Mouse (Mus musculus) embryonic facial prominence, embryonic 15.5 days (tissue): ENCODE measurements around the gene Napa. TPM values are rescaled to one million over a fixed set of nuclear protein-coding genes. Genes with fewer than 3 reads are reported as not detected.
A peak's percentile ranks its signal among the peaks of the same experiment; 100 is the strongest.

Experiments used
- ATAC-seq: fragments of 200-750 bp; cut with Nextera tagmentation; 2 replicates; pipeline ENCODE4 v1.8.0; 2017; ENCODE audit warnings: low read depth, moderate TSS enrichment; ENCODE audit not compliant: insufficient number of reproducible peaks, low FRiP score, low TSS enrichment
- H3K27ac ChIP-seq: fragments of 300-500 bp; sonication (generic); replicated peaks from 2 replicates; pipeline ENCODE4 v1.5.1; 2015; ENCODE audit warnings: mild to moderate bottlenecking, inconsistent platforms
- H3K27me3 ChIP-seq: fragments of 300-500 bp; sonication (generic); 2 replicates; pipeline ENCODE4 v1.6.1; 2015; ENCODE audit warnings: inconsistent platforms
- H3K36me3 ChIP-seq: fragments of 300-500 bp; sonication (generic); 2 replicates; pipeline ENCODE4 v1.6.1; 2015; ENCODE audit warnings: mild to moderate bottlenecking, inconsistent platforms
- H3K4me1 ChIP-seq: fragments of 300-500 bp; sonication (generic); 2 replicates; pipeline ENCODE4 v1.6.1; 2015; ENCODE audit warnings: inconsistent platforms
- H3K4me2 ChIP-seq: fragments of 300-500 bp; sonication (generic); replicated peaks from 2 replicates; pipeline ENCODE4 v1.6.1; 2015; ENCODE audit warnings: mild to moderate bottlenecking, inconsistent platforms
- H3K4me3 ChIP-seq: fragments of 300-500 bp; sonication (generic); replicated peaks from 2 replicates; pipeline ENCODE4 v1.5.1; 2015; ENCODE audit warnings: mild to moderate bottlenecking, inconsistent platforms
- H3K9ac ChIP-seq: fragments of 300-500 bp; sonication (generic); 2 replicates; pipeline ENCODE4 v1.6.1; 2015; ENCODE audit warnings: inconsistent platforms
- H3K9me3 ChIP-seq: fragments of 300-500 bp; sonication (generic); replicated peaks from 2 replicates; pipeline ENCODE4 v1.6.1; 2016; ENCODE audit warnings: inconsistent platforms
- WGBS: fragments of 180-500 bp; shearing (Covaris S2); methylation state at CpG from one replicate; pipeline ENCODE4 v1.1.7; 2015; 5-methylcytosine and 5-hydroxymethylcytosine counted together
- polyA plus RNA-seq: library from polyadenylated mRNA; unstranded; fragments of >200 nt; fragmentation: Nextera tagmentation; extraction: Ambion mirVana; gene quantifications from 2 replicates; pipeline ENCODE4 v1.2.1, GENCODE M21; 2015

The Napa gene
- polyA plus RNA-seq, 1 experiment from 2014 or later: 245 TPM

- no peak overlapping the region for H3K4me3 ChIP-seq
- H3K4me1 ChIP-seq: peaks cover 8% of the 10 kb centered on the region; the same call in 1 of the 2 replicates
- ATAC-seq: no peak
- no peaks in the 10 kb centered on the region for H3K36me3 ChIP-seq
- 0 out of 2 replicates have a peak overlapping the region, but pooled peaks have one; percentile 61 for H3K27ac ChIP-seq
- H3K4me2 ChIP-seq: no peak overlapping the region
- H3K9me3 ChIP-seq: 0 out of 2 replicates have a peak, but pooled peaks cover 4% of the 10 kb centered on the region
- H3K9ac ChIP-seq: no peak overlapping the region
- H3K27me3 ChIP-seq: peaks cover 19% of the 10 kb centered on the region
- WGBS: 32% methylated on average over 2 of the region's 2 CpGs
Measured at GRCm38 (mm10) chr7:16057136-16057534, 41.1 kb upstream of the Napa start.

GRCm38 (mm10) chr7:16061219-16062098 lies 36.8 kb upstream of the Napa start, which contains the start of gene Zfp541:
Gene Zfp541 (plus strand): TSS chr7:16061814.
- no peaks in the 10 kb centered on the region for H3K36me3 ChIP-seq
- no peak for ATAC-seq

GRCm38 (mm10) chr7:16062099-16062420 lies 36.2 kb upstream of the Napa start:
- Histone ChIP-seq H3K9me3 (0 out of 2 replicates have a peak, but pooled peaks cover 4% of the 10 kb centered on the region), H3K9ac (no peak overlapping the region), H3K36me3 (no peaks in the 10 kb centered on the region), H3K4me1 (no peaks in the 10 kb centered on the region), H3K4me3 (no peak overlapping the region), H3K27me3 (peaks cover 19% of the 10 kb centered on the region), H3K4me2 (no peak overlapping the region), H3K27ac (no peak overlapping the region)
- WGBS: 71% methylated on average over 15 of the region's 15 CpGs
- ATAC-seq: no peak

More at GRCm38 (mm10) chr7:16061219-16062098, 36.8 kb upstream of the Napa start, which contains the start of gene Zfp541:
- Histone ChIP-seq H3K27ac (no peak within 1 kb of the TSS), H3K4me1 (no peaks in the 10 kb centered on the region), H3K9me3 (0 out of 2 replicates have a peak, but pooled peaks cover 4% of the 10 kb centered on the region), H3K9ac (no peak within 1 kb of the TSS), H3K27me3 (peaks cover 19% of the 10 kb centered on the region), H3K4me2 (peak within 1 kb of the TSS; percentile 35), H3K4me3 (peak within 1 kb of the TSS; percentile 12; the same call in 1 of the 2 replicates)
- 45% methylated on average over 79 of the region's 80 CpGs for WGBS

GRCm38 (mm10) chr7:16063490-16063889 lies 34.8 kb upstream of the Napa start:
- WGBS: 33% methylated on average over 4 of the region's 4 CpGs
- no peaks in the 10 kb centered on the region for H3K4me1 ChIP-seq
- peaks cover 19% of the 10 kb centered on the region for H3K27me3 ChIP-seq
- no peak overlapping the region for H3K4me2 ChIP-seq
- H3K4me3 ChIP-seq: no peak overlapping the region
- ATAC-seq: no peak
- H3K9me3 ChIP-seq: 0 out of 2 replicates have a peak, but pooled peaks cover 4% of the 10 kb centered on the region
- no peak overlapping the region for H3K9ac ChIP-seq
- H3K36me3 ChIP-seq: no peaks in the 10 kb centered on the region
- H3K27ac ChIP-seq: no peak overlapping the region

- no peak overlapping the region for H3K4me3 ChIP-seq
- no peak for ATAC-seq
- H3K9ac ChIP-seq: no peak overlapping the region
- no peaks in the 10 kb centered on the region for H3K36me3 ChIP-seq
- H3K4me1 ChIP-seq: no peaks in the 10 kb centered on the region
- no peak overlapping the region for H3K27ac ChIP-seq
- no peaks in the 10 kb centered on the region for H3K27me3 ChIP-seq
- no peaks in the 10 kb centered on the region for H3K9me3 ChIP-seq
- H3K4me2 ChIP-seq: no peak overlapping the region
Measured at GRCm38 (mm10) chr7:16070846-16071245, 27.4 kb upstream of the Napa start.

GRCm38 (mm10) chr7:16071906-16072305 lies 26.4 kb upstream of the Napa start:
- Histone ChIP-seq H3K4me2 (no peak overlapping the region), H3K9me3 (no peaks in the 10 kb centered on the region), H3K36me3 (no peaks in the 10 kb centered on the region), H3K27ac (no peak overlapping the region), H3K4me3 (no peak overlapping the region), H3K27me3 (no peaks in the 10 kb centered on the region), H3K9ac (no peak overlapping the region), H3K4me1 (no peaks in the 10 kb centered on the region)
- WGBS: 77% methylated on average over 6 of the region's 6 CpGs
- ATAC-seq: no peak

- no peak overlapping the region for H3K4me3 ChIP-seq
- no peak for ATAC-seq
- H3K36me3 ChIP-seq: no peaks in the 10 kb centered on the region
- no peaks in the 10 kb centered on the region for H3K9me3 ChIP-seq
- H3K4me2 ChIP-seq: no peak overlapping the region
- H3K9ac ChIP-seq: no peak overlapping the region
- H3K27ac ChIP-seq: no peak overlapping the region
- H3K4me1 ChIP-seq: no peaks in the 10 kb centered on the region
- 62% methylated on average over 1 of the region's 1 CpGs for WGBS
- H3K27me3 ChIP-seq: no peaks in the 10 kb centered on the region
Measured at GRCm38 (mm10) chr7:16079947-16080346, 18.3 kb upstream of the Napa start.

- 62% methylated on average over 4 of the region's 4 CpGs for WGBS
- no peak overlapping the region for H3K27ac ChIP-seq
- no peak overlapping the region for H3K4me3 ChIP-seq
Measured at GRCm38 (mm10) chr7:16080581-16080980, 17.7 kb upstream of the Napa start.

GRCm38 (mm10) chr7:16083361-16083760 lies 14.9 kb upstream of the Napa start:
- Histone ChIP-seq H3K27ac (no peak overlapping the region), H3K36me3 (no peaks in the 10 kb centered on the region), H3K9ac (no peak overlapping the region), H3K4me3 (no peak overlapping the region), H3K27me3 (no peaks in the 10 kb centered on the region), H3K9me3 (no peaks in the 10 kb centered on the region), H3K4me1 (no peaks in the 10 kb centered on the region), H3K4me2 (no peak overlapping the region)
- ATAC-seq: no peak
- WGBS: 54% methylated on average over 4 of the region's 4 CpGs

More at GRCm38 (mm10) chr7:16080581-16080980, 17.7 kb upstream of the Napa start:
- Histone ChIP-seq H3K4me2 (no peak overlapping the region), H3K4me1 (no peaks in the 10 kb centered on the region), H3K36me3 (no peaks in the 10 kb centered on the region), H3K9me3 (no peaks in the 10 kb centered on the region), H3K27me3 (no peaks in the 10 kb centered on the region), H3K9ac (no peak overlapping the region)
- no peak for ATAC-seq

- Histone ChIP-seq H3K4me2 (no peak overlapping the region), H3K36me3 (no peaks in the 10 kb centered on the region), H3K9ac (no peak overlapping the region), H3K4me1 (no peaks in the 10 kb centered on the region), H3K4me3 (no peak overlapping the region), H3K9me3 (no peaks in the 10 kb centered on the region), H3K27ac (no peak overlapping the region), H3K27me3 (no peaks in the 10 kb centered on the region)
- 76% methylated on average over 2 of the region's 2 CpGs for WGBS
- no peak for ATAC-seq
Measured at GRCm38 (mm10) chr7:16087587-16087986, 10.7 kb upstream of the Napa start.

- ATAC-seq: no peak
- no peaks in the 10 kb centered on the region for H3K36me3 ChIP-seq
- no peak overlapping the region for H3K9ac ChIP-seq
- no peak overlapping the region for H3K27ac ChIP-seq
- no peaks in the 10 kb centered on the region for H3K9me3 ChIP-seq
- no peaks in the 10 kb centered on the region for H3K27me3 ChIP-seq
- H3K4me3 ChIP-seq: no peak overlapping the region
- H3K4me2 ChIP-seq: no peak overlapping the region
- 67% methylated on average over 3 of the region's 3 CpGs for WGBS
- peaks cover 11% of the 10 kb centered on the region for H3K4me1 ChIP-seq
Measured at GRCm38 (mm10) chr7:16094592-16094991, 3.7 kb upstream of the Napa start.
